ENCODE assay signal across 27 mouse cellular contexts in genomic region chr1:171992901-171993530, GRCm38 (mm10). TPM values are rescaled to one million over a fixed set of nuclear protein-coding genes. Genes with fewer than 3 reads are reported as not detected.
DNase-seq lines count a peak whose midpoint lies in the region; ATAC-seq and TF ChIP-seq lines count a peak whose summit lies in the region.
"Had no signal": no experiment of that assay in that cellular context is flagged by ENCODE, and none has a peak within 500 bp of the region (broad histone marks: within the 10 kb centered on the region; RNA-seq: fewer than 3 reads in every experiment).

No protein-coding gene starts in this region.

- no peaks in the 10 kb centered on the region for H3K36me3 ChIP-seq in kidney, embryonic 15.5 days
- H3K36me3 ChIP-seq in midbrain, embryonic 11.5 days (ENCODE audit: control insufficient read depth, insufficient read depth, low read length): no peaks in the 10 kb centered on the region
- H3K36me3 ChIP-seq in midbrain, embryonic 16.5 days (ENCODE audit: control insufficient read depth, insufficient read depth, low read length): no peaks in the 10 kb centered on the region
- H3K36me3 ChIP-seq: embryonic facial prominence, embryonic 10.5 days; embryonic facial prominence, embryonic 13.5 days; heart, embryonic 13.5 days; hindbrain, embryonic 12.5 days; hindbrain, embryonic 15.5 days had no signal

- intact Hi-C loops in heart, postnatal 25 days (cut with DNase I): no loop called here

- 0 out of 2 replicates have a peak overlapping the region, but pooled peaks have one; percentile 48 for H3K27ac ChIP-seq in kidney, embryonic 15.5 days
- H3K27ac ChIP-seq in midbrain, embryonic 11.5 days (ENCODE audit: low read depth, low read length): no peak overlapping the region
- no peak overlapping the region for H3K27ac ChIP-seq in midbrain, embryonic 16.5 days (ENCODE audit: low read length)
- H3K27ac ChIP-seq in layer of hippocampus, adult 2 months: no peak overlapping the region
- H3K27ac ChIP-seq: embryonic facial prominence, embryonic 10.5 days; embryonic facial prominence, embryonic 13.5 days; forebrain, embryonic 13.5 days; heart, embryonic 13.5 days; hindbrain, embryonic 12.5 days; hindbrain, embryonic 15.5 days had no signal

- H3K4me3 ChIP-seq in kidney, embryonic 15.5 days (replicated peaks): no peak overlapping the region
- H3K4me3 ChIP-seq in midbrain, embryonic 11.5 days (ENCODE audit: low read depth, low read length): no peak overlapping the region
- H3K4me3 ChIP-seq in midbrain, embryonic 16.5 days (ENCODE audit: low read depth, low read length): no peak overlapping the region
- no peak overlapping the region for H3K4me3 ChIP-seq in layer of hippocampus, adult 2 months
- H3K4me3 ChIP-seq: embryonic facial prominence, embryonic 10.5 days; embryonic facial prominence, embryonic 13.5 days; erythroblast, embryonic 14.5 days; forebrain, embryonic 13.5 days; heart, embryonic 13.5 days; hindbrain, embryonic 12.5 days; hindbrain, embryonic 15.5 days had no signal

- ATAC-seq in kidney, embryonic 15.5 days (replicated peaks; ENCODE audit: low FRiP score): no peak
- no peak for ATAC-seq in midbrain, embryonic 11.5 days (ENCODE audit: low FRiP score)
- ATAC-seq in midbrain, embryonic 16.5 days: no peak
- ATAC-seq: CD4-positive, CD25-positive, alpha-beta regulatory T cell, adult 4 months; forebrain, embryonic 13.5 days; forebrain, embryonic 16.5 days had no signal

- peak; percentile 17 for DNase-seq in heart, adult 11 months
- DNase-seq in heart, postnatal 25 days (ENCODE audit: low spot score): no peak
- DNase-seq in kidney, postnatal 36 days: no peak
- DNase-seq in midbrain, embryonic 11.5 days (ENCODE audit: low spot score, missing footprints): peak; percentile 70
- peak; percentile 17 for DNase-seq in telencephalon, adult 2 months (ENCODE audit: low read depth, low spot score)
- DNase-seq in layer of hippocampus, adult 2 months (ENCODE audit: low spot score in 2 of 2): no peak
- DNase-seq: adrenal gland, adult 2 months; adrenal gland, postnatal 14 days; cerebellum, adult 11-12 months; cerebellum, adult 8-10 months; cerebellum, postnatal 10 days; cerebellum, postnatal 36 days; embryo, embryonic 11 days; gastrocnemius, postnatal 10 days; gastrocnemius, postnatal 36 days; heart, postnatal 14 days had no signal

- no peaks in the 10 kb centered on the region for H3K9me3 ChIP-seq in kidney, embryonic 15.5 days (replicated peaks)
- no peaks in the 10 kb centered on the region for H3K9me3 ChIP-seq in midbrain, embryonic 11.5 days (ENCODE audit: control insufficient read depth, low read length)
- 0 out of 2 replicates have a peak, but pooled peaks cover 2% of the 10 kb centered on the region for H3K9me3 ChIP-seq in midbrain, embryonic 16.5 days (replicated peaks; ENCODE audit: control insufficient read depth, low read length, poor library complexity, severe bottlenecking)
- H3K9me3 ChIP-seq: embryonic facial prominence, embryonic 10.5 days; embryonic facial prominence, embryonic 13.5 days; forebrain, embryonic 13.5 days; heart, embryonic 13.5 days; hindbrain, embryonic 15.5 days had no signal

- H3K27me3 ChIP-seq in kidney, embryonic 15.5 days: no peaks in the 10 kb centered on the region
- no peaks in the 10 kb centered on the region for H3K27me3 ChIP-seq in midbrain, embryonic 11.5 days (ENCODE audit: control insufficient read depth, insufficient read depth, low read length)
- no peaks in the 10 kb centered on the region for H3K27me3 ChIP-seq in midbrain, embryonic 16.5 days (ENCODE audit: control insufficient read depth, insufficient read depth, low read depth, low read length)
- H3K27me3 ChIP-seq: embryonic facial prominence, embryonic 13.5 days; forebrain, embryonic 13.5 days; heart, embryonic 13.5 days; hindbrain, embryonic 12.5 days; hindbrain, embryonic 15.5 days had no signal

- H3K4me1 ChIP-seq in kidney, embryonic 15.5 days: no peaks in the 10 kb centered on the region
- no peaks in the 10 kb centered on the region for H3K4me1 ChIP-seq in midbrain, embryonic 11.5 days (ENCODE audit: control insufficient read depth, insufficient read depth, low read length)
- no peaks in the 10 kb centered on the region for H3K4me1 ChIP-seq in midbrain, embryonic 16.5 days (ENCODE audit: control insufficient read depth, insufficient read depth, low read length)
- H3K4me1 ChIP-seq: embryonic facial prominence, embryonic 10.5 days; embryonic facial prominence, embryonic 13.5 days; forebrain, embryonic 13.5 days; hindbrain, embryonic 12.5 days; hindbrain, embryonic 15.5 days had no signal

- no peak overlapping the region for H3K4me2 ChIP-seq in kidney, embryonic 15.5 days
- no peak overlapping the region for H3K4me2 ChIP-seq in midbrain, embryonic 11.5 days
- H3K4me2 ChIP-seq in midbrain, embryonic 16.5 days (ENCODE audit: low read length): no peak overlapping the region
- H3K4me2 ChIP-seq: embryonic facial prominence, embryonic 13.5 days; forebrain, embryonic 13.5 days; heart, embryonic 13.5 days; hindbrain, embryonic 12.5 days; hindbrain, embryonic 15.5 days had no signal

- no peak overlapping the region for H3K9ac ChIP-seq in kidney, embryonic 15.5 days
- H3K9ac ChIP-seq in midbrain, embryonic 11.5 days (ENCODE audit: low read length): no peak overlapping the region
- no peak overlapping the region for H3K9ac ChIP-seq in midbrain, embryonic 16.5 days (ENCODE audit: low read depth, low read length)
- H3K9ac ChIP-seq: embryonic facial prominence, embryonic 13.5 days; forebrain, embryonic 13.5 days; heart, embryonic 13.5 days; hindbrain, embryonic 12.5 days; hindbrain, embryonic 15.5 days had no signal

- 69% methylated on average over 4 of the region's 4 CpGs for WGBS in kidney, embryonic 15.5 days
- 90% methylated on average over 4 of the region's 4 CpGs for WGBS in midbrain, embryonic 11.5 days
- WGBS in midbrain, embryonic 16.5 days: 84% methylated on average over 4 of the region's 4 CpGs

- no peak for TF ChIP-seq CTCF in layer of hippocampus, adult 2 months (conservative IDR thresholded peaks at IDR 0.05)

RNA-seq across cellular contexts. Expression of gene Vangl2, which starts 35.2 kb away (rescaled TPM):
- total RNA-seq in heart, postnatal 25 days (2021): 1 to 10 TPM; 1.5 to 2.4 TPM
- 17.3 and 17.6 TPM in 2 replicates for polyA plus RNA-seq in kidney, embryonic 15.5 days (2015; fragmentation: Nextera tagmentation; extraction: Ambion mirVana)
- polyA plus RNA-seq in midbrain, embryonic 11.5 days (2014; fragmentation: Nextera tagmentation; extraction: Ambion mirVana): 49.3 and 52.9 TPM in 2 replicates
- polyA plus RNA-seq in midbrain, embryonic 16.5 days (2015; fragmentation: Nextera tagmentation; extraction: Ambion mirVana): 43.7 and 44.0 TPM in 2 replicates
- 10 to 100 TPM; 15.0 to 18.2 TPM for total RNA-seq in layer of hippocampus, adult 2 months (2021)

Comparison
In these comparisons a context has a peak if more than half of its experiments do, and no peak if none do; other contexts are left out.
1. DNase-seq: peak in heart, adult 11 months (single experiment), midbrain, embryonic 11.5 days (single experiment) and telencephalon, adult 2 months (single experiment); none in heart, postnatal 25 days (single experiment), kidney, postnatal 36 days (0 of 2) and layer of hippocampus, adult 2 months (0 of 2).